Mouse (Mus musculus) neural tube, embryonic 12.5 days (tissue): Measurements from ENCODE around the gene Esf1. TPM values are rescaled to one million over a fixed set of nuclear protein-coding genes. Genes with fewer than 3 reads are reported as not detected.
A peak's percentile ranks its signal among the peaks of the same experiment; 100 is the strongest.
"Not testable (repeated sequence)": the region's sequence is repeated elsewhere in the genome, so short reads cannot be mapped to it uniquely, and the experiment has no call there.

Experiments
- ATAC-seq: fragments of 200-750 bp; cut with Nextera tagmentation; 2 replicates; pipeline ENCODE4 v1.8.0; 2017; ENCODE audit warnings: low read depth, mild to moderate bottlenecking, moderate TSS enrichment, moderate library complexity; ENCODE audit not compliant: low FRiP score
- H3K27ac ChIP-seq: fragments of 300-500 bp; sonication (generic); 2 replicates; pipeline ENCODE4 v1.5.1; 2016
- H3K27me3 ChIP-seq: fragments of 300-500 bp; sonication (generic); replicated peaks from 2 replicates; pipeline ENCODE4 v1.6.1; 2016; ENCODE audit warnings: mild to moderate bottlenecking
- H3K36me3 ChIP-seq: fragments of 300-500 bp; sonication (generic); 2 replicates; pipeline ENCODE4 v1.6.1; 2016; ENCODE audit warnings: mild to moderate bottlenecking
- H3K4me1 ChIP-seq: fragments of 300-500 bp; sonication (generic); 2 replicates; pipeline ENCODE4 v1.6.1; 2016
- H3K4me2 ChIP-seq: fragments of 300-500 bp; sonication (generic); replicated peaks from 2 replicates; pipeline ENCODE4 v1.6.1; 2016; ENCODE audit warnings: mild to moderate bottlenecking
- H3K4me3 ChIP-seq: fragments of 300-500 bp; sonication (generic); 2 replicates; pipeline ENCODE4 v1.5.1; 2016
- H3K9ac ChIP-seq: fragments of 300-500 bp; sonication (generic); 2 replicates; pipeline ENCODE4 v1.6.1; 2016; ENCODE audit warnings: mild to moderate bottlenecking
- H3K9me3 ChIP-seq: fragments of 300-500 bp; sonication (generic); 2 replicates; pipeline ENCODE4 v1.6.1; 2016; ENCODE audit warnings: mild to moderate bottlenecking
- WGBS: fragments of 180-500 bp; shearing (Covaris S2); methylation state at CpG from one replicate; pipeline ENCODE4 v1.1.7; 2016; 5-methylcytosine and 5-hydroxymethylcytosine counted together
- polyA plus RNA-seq: library from polyadenylated mRNA; unstranded; fragments of >200 nt; fragmentation: Nextera tagmentation; extraction: Ambion mirVana; gene quantifications from 2 replicates; pipeline ENCODE4 v1.2.1, GENCODE M21; 2016

Esf1 gene
- 23.6 and 28.8 TPM in 2 replicates for polyA plus RNA-seq

GRCm38 (mm10) chr2:140170127-140170802 is at the start of gene Esf1, which contains the start of gene Ndufaf5:
Esf1 (minus strand) TSS chr2:140170564.
Ndufaf5 (plus strand) TSS chr2:140170649.
- Histone ChIP-seq H3K36me3 (peaks cover 8% of the 10 kb centered on the region; the same call in 1 of the 2 replicates), H3K4me2 (peak within 1 kb of the TSS; percentile 76), H3K27me3 (no peaks in the 10 kb centered on the region), H3K27ac (peak within 1 kb of the TSS; percentile 22; the same call in 1 of the 2 replicates), H3K4me3 (peak within 1 kb of the TSS; percentile 73), H3K9ac (peak within 1 kb of the TSS; percentile 81), H3K9me3 (no peaks in the 10 kb centered on the region), H3K4me1 (peaks cover 12% of the 10 kb centered on the region)
- WGBS: under 1% methylated on average over 43 of the region's 43 CpGs
- ATAC-seq: peak; percentile 98

GRCm38 (mm10) chr2:140215965-140216364 is 45.6 kb upstream of the Esf1 start:
- Histone ChIP-seq H3K27ac (no peak overlapping the region), H3K9me3 (no peaks in the 10 kb centered on the region), H3K36me3 (no peaks in the 10 kb centered on the region), H3K9ac (no peak overlapping the region), H3K4me3 (no peak overlapping the region), H3K27me3 (no peaks in the 10 kb centered on the region), H3K4me2 (no peak overlapping the region), H3K4me1 (no peaks in the 10 kb centered on the region)
- 77% methylated on average over 1 of the region's 1 CpGs for WGBS
- no peak for ATAC-seq

GRCm38 (mm10) chr2:140215415-140215814 is 45.1 kb upstream of the Esf1 start:
- Histone ChIP-seq H3K9me3 (no peaks in the 10 kb centered on the region), H3K4me3 (no peak overlapping the region), H3K9ac (no peak overlapping the region), H3K27ac (no peak overlapping the region), H3K4me2 (no peak overlapping the region), H3K27me3 (no peaks in the 10 kb centered on the region), H3K36me3 (no peaks in the 10 kb centered on the region), H3K4me1 (no peaks in the 10 kb centered on the region)
- 70% methylated on average over 2 of the region's 2 CpGs for WGBS
- ATAC-seq: no peak

GRCm38 (mm10) chr2:140214519-140215027 is 44.2 kb upstream of the Esf1 start:
- Histone ChIP-seq H3K9me3 (no peaks in the 10 kb centered on the region), H3K36me3 (no peaks in the 10 kb centered on the region), H3K27me3 (no peaks in the 10 kb centered on the region), H3K27ac (no peak overlapping the region), H3K4me1 (no peaks in the 10 kb centered on the region), H3K9ac (no peak overlapping the region), H3K4me3 (no peak overlapping the region), H3K4me2 (no peak overlapping the region)
- ATAC-seq: no peak
- 93% methylated on average over 4 of the region's 4 CpGs for WGBS

- no peak overlapping the region for H3K4me3 ChIP-seq
- no peak overlapping the region for H3K27ac ChIP-seq
- H3K9ac ChIP-seq: no peak overlapping the region
- ATAC-seq: no peak
- no peak overlapping the region for H3K4me2 ChIP-seq
- peaks cover 23% of the 10 kb centered on the region for H3K36me3 ChIP-seq
- H3K9me3 ChIP-seq: no peaks in the 10 kb centered on the region
- H3K4me1 ChIP-seq: no peaks in the 10 kb centered on the region
- 93% methylated on average over 7 of the region's 7 CpGs for WGBS
- H3K27me3 ChIP-seq: no peaks in the 10 kb centered on the region
Observed at GRCm38 (mm10) chr2:140203756-140204155, 33.4 kb upstream of the Esf1 start.

- H3K9me3 ChIP-seq: no peaks in the 10 kb centered on the region
- ATAC-seq: no peak
- no peak overlapping the region for H3K27ac ChIP-seq
- H3K4me2 ChIP-seq: no peak overlapping the region
- no peak overlapping the region for H3K9ac ChIP-seq
- 95% methylated on average over 5 of the region's 5 CpGs for WGBS
- H3K27me3 ChIP-seq: no peaks in the 10 kb centered on the region
- peaks cover 23% of the 10 kb centered on the region for H3K36me3 ChIP-seq
- no peaks in the 10 kb centered on the region for H3K4me1 ChIP-seq
- no peak overlapping the region for H3K4me3 ChIP-seq
Observed at GRCm38 (mm10) chr2:140202573-140202972, 32.2 kb upstream of the Esf1 start.

- Histone ChIP-seq H3K9ac (no peak overlapping the region), H3K27me3 (no peaks in the 10 kb centered on the region), H3K9me3 (no peaks in the 10 kb centered on the region), H3K4me2 (no peak overlapping the region), H3K27ac (no peak overlapping the region), H3K4me3 (no peak overlapping the region), H3K36me3 (peaks cover 27% of the 10 kb centered on the region), H3K4me1 (no peaks in the 10 kb centered on the region)
- 83% methylated on average over 2 of the region's 2 CpGs for WGBS
- no peak for ATAC-seq
Observed at GRCm38 (mm10) chr2:140200713-140201112, 30.3 kb upstream of the Esf1 start.

- WGBS: 94% methylated on average over 3 of the region's 3 CpGs
- H3K36me3 ChIP-seq: peaks cover 23% of the 10 kb centered on the region; the same call in 1 of the 2 replicates
Observed at GRCm38 (mm10) chr2:140185685-140186210, 15.4 kb upstream of the Esf1 start.

GRCm38 (mm10) chr2:140170803-140171553 is 614 bp upstream of the Esf1 start:
- Histone ChIP-seq H3K36me3 (peaks cover 8% of the 10 kb centered on the region; the same call in 1 of the 2 replicates), H3K4me2 (peak overlapping the region; percentile 76), H3K9me3 (no peaks in the 10 kb centered on the region), H3K27me3 (no peaks in the 10 kb centered on the region), H3K27ac (peak overlapping the region; percentile 22; the same call in 1 of the 2 replicates), H3K9ac (peak overlapping the region; percentile 81), H3K4me1 (peaks cover 12% of the 10 kb centered on the region), H3K4me3 (peak overlapping the region; percentile 73)
- peak; percentile 78 for ATAC-seq
- WGBS: 8% methylated on average over 28 of the region's 28 CpGs

More at GRCm38 (mm10) chr2:140185685-140186210, 15.4 kb upstream of the Esf1 start:
- H3K27ac ChIP-seq, H3K4me3 ChIP-seq, ATAC-seq, H3K27me3 ChIP-seq, H3K4me2 ChIP-seq, H3K9ac ChIP-seq, H3K4me1 ChIP-seq, H3K9me3 ChIP-seq: not testable (repeated sequence)

GRCm38 (mm10) chr2:140169057-140169456 is 1.3 kb downstream of the Esf1 start:
- Histone ChIP-seq H3K27ac (no peak overlapping the region), H3K4me3 (no peak overlapping the region), H3K27me3 (no peaks in the 10 kb centered on the region), H3K9ac (no peak overlapping the region), H3K4me1 (peaks cover 12% of the 10 kb centered on the region), H3K36me3 (peaks cover 11% of the 10 kb centered on the region; the same call in 1 of the 2 replicates), H3K9me3 (no peaks in the 10 kb centered on the region), H3K4me2 (peak overlapping the region; percentile 76; the same call in 1 of the 2 replicates)
- ATAC-seq: no peak
- WGBS: 88% methylated on average over 1 of the region's 1 CpGs

- ATAC-seq: no peak
- H3K4me1 ChIP-seq: no peaks in the 10 kb centered on the region
- H3K4me3 ChIP-seq: no peak overlapping the region
- no peak overlapping the region for H3K27ac ChIP-seq
- H3K9ac ChIP-seq: no peak overlapping the region
- H3K36me3 ChIP-seq: peaks cover 21% of the 10 kb centered on the region
- no peaks in the 10 kb centered on the region for H3K9me3 ChIP-seq
- H3K4me2 ChIP-seq: no peak overlapping the region
- WGBS: 91% methylated on average over 5 of the region's 5 CpGs
- no peaks in the 10 kb centered on the region for H3K27me3 ChIP-seq
Observed at GRCm38 (mm10) chr2:140163351-140163854, 7.0 kb downstream of the Esf1 start.
